Mouse (Mus musculus): ENCODE results near the gene Gm10135. TPM values are rescaled to one million over a fixed set of nuclear protein-coding genes. Genes with fewer than 3 reads are reported as not detected.
"Not testable (repeated sequence)": the region's sequence is repeated elsewhere in the genome, so short reads cannot be mapped to it uniquely, and the experiment has no call there.

The Gm10135 gene
- total RNA-seq (2021) = not detected
- long read RNA-seq, experiment 1 = 0 reads
- long read RNA-seq, experiment 2 = 0 reads

DNA sequence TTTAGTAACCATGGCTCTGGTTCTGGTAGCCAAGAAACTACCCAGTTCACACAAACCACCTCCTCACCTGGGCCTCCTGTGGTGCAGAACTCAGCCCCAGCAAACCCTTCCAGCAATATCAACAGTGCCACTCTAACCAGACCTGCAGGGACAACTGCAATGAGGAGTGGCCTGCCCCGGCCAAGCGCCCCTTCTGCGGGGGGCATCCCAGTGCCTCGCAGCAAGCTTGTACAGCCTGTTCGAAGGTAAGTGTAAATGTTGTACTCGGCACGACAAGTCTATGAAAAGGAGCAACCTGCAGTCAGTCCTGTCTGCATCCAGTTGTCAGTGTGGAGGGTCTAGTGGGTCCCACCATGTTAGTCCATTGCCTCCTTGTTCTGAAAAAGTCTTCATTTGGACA is at the start of gene Gm10135:
Gene Gm10135 (minus strand): TSS at position 101 of the 400 bp plus-strand sequence.
- DNase-seq = no peak
- intact Hi-C loops (cut with DNase I) = no loop called here

DNA sequence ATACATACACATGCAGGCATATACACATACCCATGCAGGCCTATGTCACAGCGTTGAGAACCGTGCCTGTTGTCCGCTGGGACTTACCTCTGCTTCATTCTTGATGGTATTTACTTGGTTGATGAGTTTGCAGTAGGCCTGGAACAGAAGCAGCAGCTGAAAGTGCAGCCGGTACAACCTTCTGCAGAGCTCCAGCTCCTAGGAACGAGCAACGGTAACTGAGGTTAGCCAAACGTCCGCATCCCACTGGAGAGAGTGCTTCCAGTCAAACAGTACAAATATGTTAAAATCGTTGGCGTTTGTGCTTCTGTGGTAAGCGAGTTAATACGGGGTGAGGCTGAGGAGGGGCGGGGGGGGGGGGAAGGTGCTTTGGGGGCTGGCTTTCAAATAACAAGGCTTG is 49.3 kb upstream of the Gm10135 start:
- intact Hi-C loops (cut with DNase I) = no loop called here
- no peak for DNase-seq

DNA sequence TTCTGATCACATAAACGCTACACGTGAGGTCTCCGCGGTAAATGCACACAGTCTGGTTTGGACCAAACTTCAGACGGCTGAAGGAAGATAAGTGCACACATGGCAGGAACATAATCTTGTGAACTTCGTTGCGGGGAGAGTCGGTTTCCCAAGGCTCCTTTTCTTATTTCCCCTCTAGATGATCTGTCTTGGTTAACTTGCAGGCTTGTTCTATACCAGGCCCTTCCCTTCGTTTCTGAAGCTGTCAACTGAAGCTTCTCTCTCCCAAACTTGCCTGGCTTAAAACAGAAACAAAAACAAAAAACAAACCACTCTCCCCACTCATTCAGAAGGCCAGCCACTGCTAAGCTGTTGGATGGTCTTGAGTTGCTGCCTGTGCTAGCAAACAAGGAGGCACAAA is 40.2 kb upstream of the Gm10135 start:
- DNase-seq = no peak
- intact Hi-C loops (cut with DNase I) = loop anchor here (5.0 kb wide), 1 partner anchor 437 kb away; no protein-coding TSS in a partner anchor

DNA sequence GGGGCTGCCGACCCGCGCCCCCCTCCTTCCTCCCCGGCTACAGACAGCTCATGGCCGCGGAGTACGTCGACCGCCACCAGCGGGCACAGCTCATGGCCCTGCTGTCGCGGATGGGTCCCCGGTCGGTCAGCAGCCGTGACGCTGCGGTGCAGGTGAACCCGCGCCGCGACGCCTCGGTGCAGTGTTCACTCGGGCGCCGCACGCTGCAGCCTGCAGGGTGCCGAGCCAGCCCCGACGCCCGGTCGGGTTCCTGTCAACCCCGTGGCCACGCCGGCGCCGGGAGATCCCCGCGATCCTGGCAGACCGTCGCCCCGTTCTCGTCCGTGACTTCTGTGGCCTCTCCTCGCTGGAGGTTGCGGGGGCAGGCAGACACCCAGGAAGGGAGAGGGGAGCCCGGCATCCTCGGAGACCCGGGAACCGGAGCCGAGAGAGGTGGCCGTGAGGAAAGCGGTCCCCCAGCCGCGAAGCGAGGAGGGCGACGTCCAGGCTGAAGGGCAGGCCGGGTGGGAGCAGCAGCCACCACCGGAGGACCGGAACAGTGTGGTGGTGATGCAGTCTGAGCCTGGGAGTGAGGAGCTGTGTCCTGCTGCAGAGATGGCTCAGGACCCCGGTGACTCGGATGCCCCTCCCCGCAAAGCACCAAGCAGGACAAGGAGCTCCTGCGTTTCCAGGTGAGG is 39.2 kb upstream of the Gm10135 start:
- DNase-seq = peak; percentile 11
- intact Hi-C loops (cut with DNase I) = not testable (repeated sequence)

DNA sequence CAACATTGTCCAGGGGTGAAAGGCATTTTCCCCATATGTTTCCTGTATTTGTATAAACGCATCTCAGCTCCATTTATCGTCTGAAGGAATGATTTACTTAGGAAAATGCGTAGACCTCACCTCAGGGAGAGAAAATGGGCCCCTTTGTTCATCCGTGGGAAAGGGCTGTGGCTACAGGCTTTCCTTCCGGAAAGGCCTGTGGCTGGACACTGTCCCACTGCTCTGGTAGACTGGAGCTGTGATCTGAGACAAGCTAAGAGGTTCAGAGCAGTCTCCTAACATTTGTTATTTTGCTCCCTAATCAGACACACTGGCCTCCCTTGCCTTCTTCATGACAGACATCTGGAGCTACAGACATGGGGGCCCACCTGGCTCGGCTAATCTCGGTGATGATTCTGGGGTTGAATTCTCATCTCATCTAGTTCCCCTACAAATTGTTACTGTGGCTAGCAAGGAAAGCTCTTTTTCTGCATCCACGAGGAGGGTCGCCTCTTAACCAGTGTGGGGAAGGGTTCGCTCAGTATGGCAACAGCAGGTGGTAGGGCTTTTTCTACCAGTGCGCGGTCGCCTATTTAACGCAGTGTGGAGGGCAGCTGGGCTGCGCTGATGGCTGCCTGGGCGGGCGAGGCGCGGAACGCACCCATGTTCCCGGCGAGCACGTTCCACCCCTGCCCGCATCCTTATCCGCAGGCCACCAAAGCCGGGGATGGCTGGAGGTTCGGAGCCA is 38.5 kb upstream of the Gm10135 start:
- intact Hi-C loops (cut with DNase I); DNase-seq: not testable (repeated sequence)

DNA sequence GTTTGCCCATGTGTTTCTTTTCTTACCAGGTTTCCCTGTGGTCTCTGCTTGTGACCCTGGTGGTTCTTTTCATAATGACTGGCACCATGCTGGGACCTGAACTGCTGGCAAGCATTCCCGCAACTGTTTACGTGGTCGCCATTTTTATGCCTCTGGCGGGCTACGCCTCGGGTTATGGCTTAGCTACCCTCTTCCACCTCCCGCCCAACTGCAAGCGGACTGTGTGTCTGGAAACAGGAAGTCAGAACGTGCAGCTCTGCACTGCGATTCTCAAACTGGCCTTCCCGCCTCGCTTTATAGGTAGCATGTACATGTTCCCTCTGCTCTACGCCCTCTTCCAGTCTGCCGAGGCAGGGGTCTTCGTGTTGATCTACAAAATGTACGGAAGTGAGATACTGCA is 37.3 kb upstream of the Gm10135 start:
- intact Hi-C loops (cut with DNase I) = not testable (repeated sequence)

DNA sequence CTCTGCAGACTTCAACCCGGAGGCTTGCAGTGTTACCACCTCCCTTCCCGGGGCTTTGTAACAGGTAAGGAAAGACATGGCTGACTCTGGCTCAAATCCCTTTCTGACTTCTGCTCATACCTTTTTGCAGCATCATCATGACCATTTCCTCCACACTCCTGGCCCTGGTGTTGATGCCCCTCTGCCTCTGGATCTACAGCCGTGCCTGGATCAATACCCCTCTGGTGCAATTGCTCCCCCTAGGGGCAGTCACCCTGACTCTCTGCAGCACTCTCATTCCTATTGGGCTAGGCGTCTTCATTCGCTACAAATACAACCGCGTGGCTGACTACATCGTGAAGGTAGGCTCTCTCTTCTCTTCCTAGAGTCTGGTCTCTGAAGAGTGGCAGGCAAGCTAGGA is 33.7 kb upstream of the Gm10135 start:
- DNase-seq; intact Hi-C loops (cut with DNase I): not testable (repeated sequence)

More for the DNA sequence above, 37.3 kb upstream of the Gm10135 start:
- DNase-seq = not testable (repeated sequence)

DNA sequence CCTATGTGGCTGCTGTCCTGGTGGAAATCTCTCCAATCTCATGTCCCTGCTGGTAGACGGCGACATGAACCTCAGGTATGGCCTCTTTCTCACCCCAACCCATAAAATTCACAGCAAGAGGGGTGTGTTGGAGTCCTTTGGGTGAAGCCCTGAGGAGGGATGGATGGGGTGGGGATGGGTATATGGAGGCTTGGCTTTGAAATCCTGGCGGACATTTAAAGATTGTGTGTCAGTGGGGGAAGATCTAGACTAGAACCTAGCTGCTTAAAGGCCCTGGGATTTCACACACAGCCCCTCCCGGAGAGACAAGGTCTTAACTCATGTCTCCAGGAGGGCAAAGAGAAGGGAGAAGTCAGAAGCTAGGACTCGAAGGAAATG is 33.1 kb upstream of the Gm10135 start:
- intact Hi-C loops (cut with DNase I) = loop anchor here (2.0 kb wide), 1 partner anchor 421 kb away; the partner anchor contains the start of gene Gm5868
- DNase-seq = no peak

DNA sequence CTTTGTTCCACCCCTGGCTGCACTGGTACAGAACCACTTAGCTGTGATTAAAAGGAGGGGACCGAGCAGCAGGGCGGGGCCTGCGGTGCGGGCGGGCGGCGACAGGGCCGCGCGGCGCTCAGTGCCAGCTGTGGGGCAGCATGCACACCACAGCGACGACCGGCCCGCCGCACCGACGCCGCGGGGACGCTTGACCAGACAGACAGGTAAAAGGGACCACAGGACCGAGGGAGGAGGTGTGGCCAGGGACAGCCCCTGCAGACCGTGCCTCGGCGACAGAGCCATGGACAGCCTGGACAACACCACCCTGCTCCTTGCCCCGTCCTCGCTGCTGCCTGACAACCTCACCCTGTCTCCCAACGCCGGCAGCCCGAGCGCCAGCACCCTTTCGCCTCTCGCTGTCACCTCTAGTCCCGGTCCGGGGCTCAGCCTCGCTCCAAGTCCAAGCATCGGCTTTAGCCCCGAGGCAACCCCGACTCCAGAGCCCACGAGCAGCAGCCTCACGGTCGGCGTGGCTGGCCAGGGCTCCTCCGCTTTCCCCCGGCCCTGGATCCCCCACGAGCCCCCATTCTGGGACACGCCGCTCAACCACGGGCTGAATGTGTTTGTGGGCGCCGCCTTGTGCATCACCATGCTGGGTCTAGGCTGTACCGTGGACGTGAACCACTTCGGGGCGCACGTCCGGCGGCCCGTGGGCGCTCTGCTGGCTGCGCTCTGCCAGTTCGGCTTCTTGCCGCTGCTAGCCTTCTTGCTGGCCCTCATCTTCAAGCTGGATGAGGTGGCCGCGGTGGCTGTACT is 32.5 kb upstream of the Gm10135 start, which contains the start of gene Slc10a4:
Gene Slc10a4 (plus strand): TSS at position 100 of the 798 bp plus-strand sequence.
- intact Hi-C loops (cut with DNase I) = loop anchor here (2.0 kb wide), 1 partner anchor 420 kb away; the partner anchor contains the start of gene Gm5868
- DNase-seq = peak; percentile 12 to 19

DNA sequence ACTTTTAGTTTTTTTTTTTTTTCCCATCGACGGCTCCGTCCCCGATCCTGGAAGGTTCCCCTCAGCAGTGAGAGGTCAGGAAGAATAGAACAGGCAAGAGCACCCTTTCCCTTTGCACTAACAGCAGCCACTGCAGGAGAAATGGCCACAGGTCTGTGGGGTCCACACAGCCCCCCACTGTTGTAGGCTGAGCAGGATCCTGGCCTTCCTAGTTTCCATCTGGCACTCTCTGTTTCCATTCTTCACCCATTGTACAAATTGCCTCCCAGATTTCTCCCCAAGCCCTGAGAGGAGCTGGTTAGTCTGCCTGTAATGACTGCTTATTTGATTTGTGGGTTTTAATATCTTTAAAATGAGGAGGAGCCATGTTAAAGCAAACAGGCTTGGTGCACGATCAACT is 29.5 kb upstream of the Gm10135 start:
- DNase-seq = no peak
- intact Hi-C loops (cut with DNase I) = no loop called here

DNA sequence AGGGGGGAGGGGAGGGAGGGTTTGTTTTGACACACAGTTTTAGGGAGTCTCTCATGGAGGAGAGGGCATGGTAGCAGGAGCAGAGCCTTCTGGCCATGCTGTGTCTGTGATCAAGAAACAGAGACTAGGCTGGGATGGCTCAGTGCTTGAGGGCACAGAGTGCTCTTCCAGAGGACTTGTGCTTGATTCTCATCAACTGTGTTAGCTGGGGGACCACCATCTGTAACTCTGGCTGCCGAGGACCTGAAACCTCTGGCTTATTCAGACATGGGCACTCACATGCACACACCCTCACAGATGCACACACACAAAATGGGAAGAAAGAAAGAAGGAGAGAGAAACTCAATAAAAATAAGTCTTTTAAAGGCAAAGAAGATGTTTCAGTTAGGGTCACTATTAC is 24.0 kb upstream of the Gm10135 start:
- not testable (repeated sequence) for DNase-seq

DNA sequence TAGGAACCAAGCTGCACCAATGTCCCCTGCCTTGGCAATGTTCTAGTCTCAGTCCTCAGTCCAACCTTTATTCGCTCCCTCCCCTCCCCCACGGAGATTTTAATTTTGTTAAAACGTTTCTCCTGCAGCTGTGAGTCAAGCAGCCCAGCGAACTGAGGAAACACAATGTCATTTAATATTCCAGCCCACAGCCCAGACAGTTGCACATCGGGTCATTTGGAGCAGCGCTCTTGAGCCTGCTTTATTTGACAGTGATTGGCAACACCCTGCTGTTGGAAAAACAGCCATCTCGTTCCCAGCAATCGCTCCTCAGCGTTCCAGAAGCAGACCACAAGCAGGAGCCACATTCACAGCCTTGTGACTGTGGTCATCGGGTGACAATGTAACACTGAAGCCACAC is 20.9 kb upstream of the Gm10135 start:
- DNase-seq = no peak
- intact Hi-C loops (cut with DNase I) = loop anchor here (5.0 kb wide), 1 partner anchor 398 kb away; no protein-coding TSS in a partner anchor

More for the DNA sequence above, 24.0 kb upstream of the Gm10135 start:
- intact Hi-C loops (cut with DNase I) = loop anchor here (5.0 kb wide), 1 partner anchor 401 kb away; no protein-coding TSS in a partner anchor

DNA sequence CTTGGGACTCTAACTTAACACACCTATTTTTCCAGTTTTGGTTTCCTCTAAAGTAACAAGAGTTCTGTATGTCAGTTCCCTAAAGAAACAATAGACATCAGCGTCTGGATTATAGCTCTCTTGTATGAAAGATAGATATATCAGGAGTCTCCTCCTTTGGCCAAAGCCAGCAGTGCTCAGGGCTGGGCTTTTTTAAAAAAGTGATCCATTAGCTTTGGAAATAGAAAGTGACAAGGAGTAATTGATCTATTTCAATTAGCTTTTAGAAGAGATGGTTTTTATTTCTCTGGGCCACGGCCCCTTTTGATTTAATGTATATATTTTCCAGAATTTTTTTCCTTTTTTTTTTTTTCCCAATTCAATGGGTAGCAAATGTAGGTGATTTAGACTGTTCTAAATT is 20.4 kb upstream of the Gm10135 start:
- DNase-seq = no peak
- intact Hi-C loops (cut with DNase I) = loop anchor here (5.0 kb wide), 1 partner anchor 398 kb away; no protein-coding TSS in a partner anchor

DNA sequence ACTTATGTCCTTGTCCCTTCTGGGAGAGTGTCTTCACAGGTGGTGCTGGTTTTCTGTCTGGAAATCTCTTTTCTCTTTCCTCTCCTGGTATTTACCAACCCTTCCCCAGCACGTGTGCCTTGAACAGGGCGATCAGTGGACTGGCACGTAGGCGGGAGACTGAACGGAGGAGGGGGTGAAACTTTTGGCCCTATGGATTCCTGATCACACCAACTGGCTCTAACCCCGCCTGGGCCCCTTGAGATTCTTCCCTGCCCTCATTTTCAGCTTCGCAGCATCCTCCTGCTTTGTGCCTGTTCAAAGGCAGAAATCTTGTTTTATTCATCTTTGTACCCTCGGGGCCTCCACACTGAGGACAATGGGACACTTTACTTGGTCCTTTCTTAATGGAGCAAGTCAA is 19.9 kb upstream of the Gm10135 start:
- DNase-seq = no peak
- intact Hi-C loops (cut with DNase I) = no loop called here

DNA sequence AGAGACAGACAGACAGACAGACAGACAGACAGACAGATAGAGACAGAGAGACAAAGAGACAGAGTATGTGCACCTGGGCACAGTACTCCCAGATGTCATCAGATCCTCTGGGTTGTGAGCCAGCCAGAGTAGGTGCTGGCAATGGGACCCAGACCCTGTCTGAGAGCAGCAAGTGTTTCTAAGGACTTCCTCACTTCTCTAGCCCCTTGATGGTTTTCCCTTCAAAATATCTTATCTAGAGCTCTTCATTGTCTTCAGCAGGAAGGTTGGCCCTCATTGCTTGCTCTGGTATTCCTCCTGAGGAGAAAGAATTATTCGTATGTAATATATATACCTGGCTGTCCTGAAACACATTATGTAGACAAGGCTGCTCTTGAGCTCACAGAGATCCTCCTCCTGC is 18.0 kb upstream of the Gm10135 start:
- intact Hi-C loops (cut with DNase I) = no loop called here
- DNase-seq = no peak

DNA sequence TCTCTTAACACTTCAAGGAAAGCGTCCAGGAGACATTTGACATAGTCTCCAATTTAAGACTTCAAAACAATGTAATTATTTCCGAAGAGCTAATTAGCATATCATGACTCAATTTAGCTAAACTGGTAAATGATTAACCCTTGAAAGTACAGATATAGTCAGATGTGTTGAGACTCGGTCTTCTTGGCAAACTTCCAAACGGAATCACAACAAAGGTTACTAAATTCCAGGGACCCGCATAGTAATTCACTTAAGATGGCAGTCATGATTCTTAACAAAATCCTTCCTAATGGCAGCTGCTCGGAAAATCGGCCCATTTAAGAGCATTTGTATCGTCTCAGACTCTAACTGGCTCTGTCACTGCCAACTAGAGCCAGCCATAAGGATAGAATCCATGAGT is 15.3 kb upstream of the Gm10135 start:
- no peak for DNase-seq

DNA sequence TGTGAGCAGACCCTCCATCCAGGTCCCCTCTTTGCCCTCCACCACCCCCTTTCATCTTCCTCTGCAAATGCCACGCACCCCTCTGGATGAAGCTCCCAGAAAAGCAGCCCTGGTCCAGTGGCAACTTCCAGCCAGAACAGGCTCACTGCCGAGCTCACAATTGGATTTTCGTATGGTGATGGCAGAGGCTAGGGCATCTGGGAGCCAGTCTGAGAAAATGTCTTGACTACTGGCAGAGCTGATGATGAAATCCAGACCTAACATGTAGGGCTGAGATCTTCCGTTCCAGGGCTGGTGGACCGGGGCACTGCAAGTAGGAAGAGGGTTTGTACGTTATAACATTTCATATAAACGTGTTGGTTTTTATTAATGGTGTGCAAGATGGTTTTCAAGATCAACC is 13.3 kb upstream of the Gm10135 start:
- intact Hi-C loops (cut with DNase I) = no loop called here
- DNase-seq = no peak

More for the DNA sequence above, 15.3 kb upstream of the Gm10135 start:
- intact Hi-C loops (cut with DNase I) = no loop called here

DNA sequence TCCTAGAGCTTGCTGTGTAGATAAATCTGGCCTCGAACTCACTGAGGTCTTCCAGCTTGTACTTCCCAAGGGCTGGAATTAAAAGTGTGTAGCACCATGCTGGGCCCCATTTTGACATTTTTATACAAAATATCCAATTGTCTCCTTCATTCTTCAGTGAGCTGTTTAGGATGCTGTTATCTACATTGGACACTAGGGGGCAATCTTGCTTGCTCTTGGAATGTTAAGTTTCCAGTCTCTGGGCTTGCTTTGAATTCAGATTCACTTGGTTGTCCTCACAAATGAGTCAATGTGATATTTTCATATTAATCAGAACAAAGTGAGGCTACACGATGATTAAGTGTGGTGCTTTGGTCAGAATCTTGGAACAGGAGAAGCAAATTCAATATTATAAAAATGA is 9.6 kb upstream of the Gm10135 start:
- intact Hi-C loops (cut with DNase I) = no loop called here
- peak in 1 of 2 experiments; percentile 32 for DNase-seq

DNA sequence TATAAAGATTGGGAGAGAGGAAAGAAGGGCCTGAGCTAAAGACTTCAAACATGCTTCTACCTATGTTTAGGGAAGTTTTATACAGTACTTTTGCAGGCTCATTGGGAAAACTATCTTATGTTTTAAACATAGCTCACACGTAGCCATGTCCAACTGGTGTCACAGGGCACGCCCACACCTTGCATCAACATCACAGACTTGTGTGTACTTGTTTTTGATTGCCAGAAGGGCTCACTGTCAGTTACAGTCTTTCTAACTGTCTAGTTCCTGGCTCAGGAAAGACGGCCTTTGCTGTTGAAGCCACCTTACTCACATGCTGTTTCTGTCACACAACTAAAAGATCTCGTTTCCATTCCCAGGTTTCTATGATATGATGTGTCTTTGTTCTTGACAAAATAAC is 2.0 kb upstream of the Gm10135 start:
- intact Hi-C loops (cut with DNase I) = no loop called here
- DNase-seq = no peak

DNA sequence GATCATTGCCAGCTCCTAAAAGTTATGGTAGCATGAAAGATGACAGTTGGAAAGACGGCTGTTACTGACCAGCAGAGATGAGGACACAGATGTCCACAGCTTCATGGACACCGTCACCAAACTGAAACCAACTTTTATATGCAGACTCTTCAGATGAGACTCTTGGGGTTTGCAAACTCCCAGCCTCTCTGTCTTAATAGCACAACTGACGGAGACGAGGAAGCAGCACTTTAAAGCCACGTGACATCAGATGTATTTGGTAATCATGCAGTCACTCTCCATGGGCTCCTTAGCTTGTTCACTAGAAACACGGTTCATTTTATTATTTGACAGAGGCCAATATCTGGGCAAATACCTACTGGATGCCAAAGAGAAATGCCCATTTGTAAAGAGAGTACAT is 1.5 kb upstream of the Gm10135 start:
- intact Hi-C loops (cut with DNase I) = no loop called here
- DNase-seq = no peak

DNA sequence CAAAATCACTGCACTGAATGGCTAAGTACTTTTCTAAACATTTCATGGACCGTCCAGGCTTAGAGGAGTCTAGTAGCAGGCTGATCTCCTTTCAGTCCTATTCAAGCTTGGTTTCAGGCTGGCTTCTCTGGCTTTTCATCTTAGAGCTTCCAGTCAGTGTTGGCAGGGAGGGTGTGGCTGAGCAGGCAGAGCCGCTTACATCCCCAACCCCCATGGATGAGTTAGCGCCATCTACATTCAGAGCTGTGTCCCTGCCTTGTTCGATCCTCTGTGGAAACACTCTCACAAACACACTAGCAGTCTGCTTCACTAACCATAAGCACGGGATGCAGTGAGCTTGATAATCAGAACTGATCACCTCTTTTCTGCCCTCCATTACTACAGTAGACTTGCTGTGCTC is 1.6 kb downstream of the Gm10135 start:
- no peak for DNase-seq

More for the DNA sequence above, 1.6 kb downstream of the Gm10135 start:
- intact Hi-C loops (cut with DNase I) = no loop called here
